Mouse (Mus musculus) adrenal gland, adult 10 weeks (tissue): ENCODE results near the gene Jrkl. TPM values are rescaled to one million over a fixed set of nuclear protein-coding genes. Genes with fewer than 3 reads are reported as not detected.

ENCODE experiments used
- polyA plus RNA-seq: library from polyadenylated mRNA; stranded (reverse); fragments of 350-450 nt; fragmentation: Illumina TruSeq; extraction: RNeasy Lipid Tissue Mini Kit (QIAGEN cat#74804); gene quantifications from one replicate; pipeline ENCODE4 v1.2.3, GENCODE M21; 2014; ENCODE audit warnings: low read depth, low replicate concordance

Gene Jrkl
- 29.7 TPM for polyA plus RNA-seq

GRCm38 (mm10) chr9:13245481-13245880 is at the start of gene Jrkl:
Gene Jrkl (minus strand): TSS chr9:13245829.

GRCm38 (mm10) chr9:13246815-13247638 is 1.4 kb upstream of the Jrkl start, which contains the start of gene Ccdc82:
Gene Ccdc82 (plus strand): TSS chr9:13246955.

Other genes with a start within 250 kb of the Jrkl start
- 49.9 TPM for gene Ccdc82, start 1.1 kb upstream of the Jrkl start, polyA plus RNA-seq
- gene Maml2, start 52.1 kb upstream of the Jrkl start, polyA plus RNA-seq = 8.2 TPM
- gene Gm17571, start 200.9 kb upstream of the Jrkl start, polyA plus RNA-seq = not detected